Mouse (Mus musculus): ENCODE measurements around the gene Atp5g3.
A peak's percentile ranks its signal among the peaks of the same experiment; 100 is the strongest.

Atp5g3 gene

GRCm38 (mm10) chr2:73893473-73894270 lies 17.5 kb downstream of the Atp5g3 start:
- no peak for DNase-seq (ENCODE audit: low read depth)

- DNase-seq (ENCODE audit: low read depth): peak; percentile 100
These were observed 18.4 kb downstream of the Atp5g3 start, which contains the start of gene Atf2 for GRCm38 (mm10) chr2:73892464-73893296. TSS of gene Atf2 (minus strand) at chr2:73892639.

GRCm38 (mm10) chr2:73891701-73892463 lies 19.2 kb downstream of the Atp5g3 start:
- DNase-seq (ENCODE audit: low read depth): peak; percentile 55

- no peak for DNase-seq (ENCODE audit: low read depth)
These were observed 25.1 kb downstream of the Atp5g3 start for GRCm38 (mm10) chr2:73885997-73886396.

- DNase-seq (ENCODE audit: low read depth): no peak
These were observed 33.2 kb downstream of the Atp5g3 start for GRCm38 (mm10) chr2:73877891-73878290.

GRCm38 (mm10) chr2:73867764-73868487 lies 43.2 kb downstream of the Atp5g3 start:
- DNase-seq (ENCODE audit: low read depth): peak; percentile 61

GRCm38 (mm10) chr2:73860046-73860624 lies 51.0 kb downstream of the Atp5g3 start:
- no peak for DNase-seq (ENCODE audit: low read depth)
